In the genomic region with DNA sequence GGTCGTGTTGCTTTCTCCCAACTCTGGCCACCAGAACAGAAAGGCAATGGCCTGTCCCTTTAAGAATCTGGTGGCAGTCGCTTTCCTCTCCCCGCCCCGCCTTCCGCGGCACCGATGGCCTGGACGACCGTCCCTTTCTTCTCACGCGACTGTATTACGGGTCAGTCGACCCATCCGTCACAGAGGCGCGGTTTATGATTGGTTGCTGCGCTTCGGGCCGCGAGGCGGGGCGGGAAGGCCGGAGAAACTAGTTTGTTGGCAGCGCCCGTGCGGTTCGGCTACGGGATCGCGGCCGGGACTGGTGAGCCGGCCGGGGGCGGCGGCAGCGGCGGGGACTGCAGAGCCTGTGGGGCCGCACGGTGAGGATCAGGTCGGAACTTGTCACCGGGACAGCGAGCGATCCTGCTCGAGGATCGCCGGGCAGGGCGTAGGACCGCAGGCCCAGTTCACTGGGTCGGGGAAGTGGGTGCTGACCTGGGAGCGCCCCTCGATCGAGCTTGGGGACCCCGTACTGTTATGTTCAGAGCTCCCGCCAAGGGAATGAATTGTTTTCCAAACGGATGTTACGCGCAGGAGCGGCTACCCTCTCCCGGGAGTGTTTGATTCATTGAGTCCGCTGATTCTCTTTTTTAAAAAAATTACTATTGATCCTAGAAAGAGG, we compare ENCODE assay signal across 7 mouse cellular contexts. TPM values are rescaled to one million over a fixed set of nuclear protein-coding genes. Genes with fewer than 3 reads are reported as not detected.
DNase-seq lines count a peak whose midpoint lies in the region; ATAC-seq lines count a peak whose summit lies in the region.

A gene (plus strand): TSS at position 196 of the 661 bp plus-strand sequence.

- H3K27me3 ChIP-seq in intestine, embryonic 16.5 days (replicated peaks; ENCODE audit: control insufficient read depth, insufficient read depth, low read length) = no peaks in the 10 kb centered on the region
- H3K27me3 ChIP-seq in midbrain, embryonic 11.5 days (ENCODE audit: control insufficient read depth, insufficient read depth, low read length) = no peaks in the 10 kb centered on the region

- H3K9me3 ChIP-seq in intestine, embryonic 16.5 days (ENCODE audit: control insufficient read depth, low read length) = no peaks in the 10 kb centered on the region
- H3K9me3 ChIP-seq in midbrain, embryonic 11.5 days (ENCODE audit: control insufficient read depth, low read length) = no peaks in the 10 kb centered on the region

- H3K27ac ChIP-seq in intestine, embryonic 16.5 days (ENCODE audit: low read length) = peak within 1 kb of the TSS; percentile 76
- H3K27ac ChIP-seq in midbrain, embryonic 11.5 days (ENCODE audit: low read depth, low read length) = peak within 1 kb of the TSS; percentile 37

- peaks cover 20% of the 10 kb centered on the region for H3K4me1 ChIP-seq in intestine, embryonic 16.5 days (ENCODE audit: control insufficient read depth, insufficient read depth, low read length)
- peaks cover 24% of the 10 kb centered on the region for H3K4me1 ChIP-seq in midbrain, embryonic 11.5 days (ENCODE audit: control insufficient read depth, insufficient read depth, low read length)

- intact Hi-C loops in left cerebral cortex, postnatal 36 days (cut with DNase I) = no loop called here

- H3K36me3 ChIP-seq in intestine, embryonic 16.5 days (ENCODE audit: control insufficient read depth, insufficient read depth, low read length) = no peaks in the 10 kb centered on the region
- peaks cover 2% of the 10 kb centered on the region; the same call in 1 of the 2 replicates for H3K36me3 ChIP-seq in midbrain, embryonic 11.5 days (ENCODE audit: control insufficient read depth, insufficient read depth, low read length)

- H3K9ac ChIP-seq in intestine, embryonic 16.5 days (ENCODE audit: low read depth, low read length) = peak within 1 kb of the TSS; percentile 94
- peak within 1 kb of the TSS; percentile 81 for H3K9ac ChIP-seq in midbrain, embryonic 11.5 days (ENCODE audit: low read length)

- peak; percentile 98 for ATAC-seq in intestine, embryonic 16.5 days
- ATAC-seq in midbrain, embryonic 11.5 days (ENCODE audit: low FRiP score) = peak; percentile 97

- peak within 1 kb of the TSS; percentile 87 for H3K4me3 ChIP-seq in intestine, embryonic 16.5 days (ENCODE audit: low read length)
- peak within 1 kb of the TSS; percentile 65 for H3K4me3 ChIP-seq in midbrain, embryonic 11.5 days (ENCODE audit: low read depth, low read length)

- H3K4me2 ChIP-seq in intestine, embryonic 16.5 days (ENCODE audit: low read depth, low read length) = peak within 1 kb of the TSS; percentile 98
- H3K4me2 ChIP-seq in midbrain, embryonic 11.5 days = peak within 1 kb of the TSS; percentile 86

- WGBS in intestine, embryonic 16.5 days = under 1% methylated on average over 60 of the region's 60 CpGs
- under 1% methylated on average over 60 of the region's 60 CpGs for WGBS in midbrain, embryonic 11.5 days

- DNase-seq in adrenal gland, adult 8-10 months = peak; percentile 97
- DNase-seq in embryo, embryonic 9.5 days (ENCODE audit: extremely low spot score) = peak; percentile 98
- DNase-seq in gastrocnemius, postnatal 4 days (ENCODE audit: low spot score in 2 of 2) = peak; percentile 94 to 95
- peak; percentile 94 to 97 for DNase-seq in left cerebral cortex, postnatal 36 days (ENCODE audit: low spot score in 2 of 2)
- peak; percentile 99 for DNase-seq in midbrain, embryonic 11.5 days (ENCODE audit: low spot score, missing footprints)
- peak; percentile 97 for DNase-seq in skeletal muscle tissue, adult 2 months (ENCODE audit: low read depth, low spot score)

RNA-seq across cellular contexts. Expression of the gene that starts here (rescaled TPM):
- 10 to 100 TPM; 15.2 to 18.5 (median 17.5) TPM for total RNA-seq in adrenal gland, adult 8-10 months (2022)
- 1 to 10 TPM; 7.3 to 9.8 TPM for total RNA-seq in gastrocnemius, postnatal 4 days (2021)
- polyA plus RNA-seq in intestine, embryonic 16.5 days (2015; fragmentation: Nextera tagmentation; extraction: Ambion mirVana) = 9.5 and 10.4 TPM in 2 replicates
- total RNA-seq in left cerebral cortex, postnatal 36 days (2021) = 10 to 100 TPM in 1 of 2 experiments, 1 to 10 TPM in 1; 6.8 to 10.4 TPM
- 17.7 and 21.2 TPM in 2 replicates for polyA plus RNA-seq in midbrain, embryonic 11.5 days (2014; fragmentation: Nextera tagmentation; extraction: Ambion mirVana)

Comparison
In these comparisons a context has a peak if more than half of its experiments do, and no peak if none do; other contexts are left out.
1. Peak in every context shown above with its lines: DNase-seq, ATAC-seq, H3K4me3 ChIP-seq and H3K27ac ChIP-seq.